Mouse (Mus musculus) kidney, embryonic 16.5 days (tissue): ENCODE data around the gene Tmem213. TPM values are rescaled to one million over a fixed set of nuclear protein-coding genes. Genes with fewer than 3 reads are reported as not detected.

Experiments
- ATAC-seq: fragments of 200-750 bp; cut with Nextera tagmentation; 2 replicates; pipeline ENCODE4 v1.8.0; 2017; ENCODE audit warnings: moderate TSS enrichment; ENCODE audit not compliant: low FRiP score, low TSS enrichment
- H3K27ac ChIP-seq: fragments of 300-500 bp; sonication (generic); 2 replicates; pipeline ENCODE4 v1.5.1; 2014; ENCODE audit warnings: low read length
- H3K27me3 ChIP-seq: fragments of 300-500 bp; sonication (generic); 2 replicates; pipeline ENCODE4 v1.6.1; 2014; ENCODE audit warnings: low read length, control low read depth, mixed read lengths; ENCODE audit not compliant: insufficient read depth
- H3K36me3 ChIP-seq: fragments of 300-500 bp; sonication (generic); 2 replicates; pipeline ENCODE4 v1.6.1; 2014; ENCODE audit warnings: low read length, control low read depth, mixed read lengths; ENCODE audit not compliant: insufficient read depth
- H3K4me1 ChIP-seq: fragments of 300-500 bp; sonication (generic); 2 replicates; pipeline ENCODE4 v1.6.1; 2014; ENCODE audit warnings: low read length, control low read depth, mixed read lengths; ENCODE audit not compliant: insufficient read depth
- H3K4me2 ChIP-seq: fragments of 300-500 bp; sonication (generic); replicated peaks from 2 replicates; pipeline ENCODE4 v1.6.1; 2014; ENCODE audit warnings: low read depth, low read length
- H3K4me3 ChIP-seq: fragments of 300-500 bp; sonication (generic); 2 replicates; pipeline ENCODE4 v1.5.1; 2014; ENCODE audit warnings: mild to moderate bottlenecking, low read length
- H3K9ac ChIP-seq: fragments of 300-500 bp; sonication (generic); replicated peaks from 2 replicates; pipeline ENCODE4 v1.6.1; 2014; ENCODE audit warnings: low read length
- H3K9me3 ChIP-seq: fragments of 300-500 bp; sonication (generic); 2 replicates; pipeline ENCODE4 v1.6.1; 2016; ENCODE audit warnings: low read length, control low read depth
- WGBS: fragments of 180-500 bp; shearing (Covaris S2); extraction: QIAGEN DNeasy Blood & Tissue Kit; methylation state at CpG from one replicate; pipeline ENCODE4 v1.1.7; 2014; 5-methylcytosine and 5-hydroxymethylcytosine counted together
- polyA plus RNA-seq: library from polyadenylated mRNA; unstranded; fragments of >200 nt; fragmentation: Nextera tagmentation; extraction: Ambion mirVana; gene quantifications from 2 replicates; pipeline ENCODE4 v1.2.1, GENCODE M21; 2015

Gene Tmem213
- polyA plus RNA-seq, 1 experiment from 2014 or later = 72.7 TPM

- Histone ChIP-seq H3K27ac (peak overlapping the region; percentile 68), H3K36me3 (no peaks in the 10 kb centered on the region), H3K4me2 (peak overlapping the region; percentile 38), H3K9ac (peak overlapping the region; percentile 35), H3K9me3 (no peaks in the 10 kb centered on the region), H3K4me3 (peak overlapping the region; percentile 27), H3K4me1 (peaks cover 21% of the 10 kb centered on the region), H3K27me3 (no peaks in the 10 kb centered on the region)
- WGBS = 11% methylated on average over 9 of the region's 9 CpGs
- ATAC-seq = peak; percentile 52; the same call in 1 of the 2 replicates
Observed at GRCm38 (mm10) chr6:38109871-38110270, 816 bp downstream of the Tmem213 start.

- Histone ChIP-seq H3K9ac (no peak overlapping the region), H3K4me1 (peaks cover 21% of the 10 kb centered on the region), H3K4me2 (peak overlapping the region; percentile 38), H3K9me3 (no peaks in the 10 kb centered on the region), H3K27ac (peak overlapping the region; percentile 68), H3K27me3 (no peaks in the 10 kb centered on the region), H3K4me3 (peak overlapping the region; percentile 27; the same call in 1 of the 2 replicates), H3K36me3 (no peaks in the 10 kb centered on the region)
- 35% methylated on average over 9 of the region's 9 CpGs for WGBS
- peak; percentile 84 for ATAC-seq
Observed at GRCm38 (mm10) chr6:38110859-38111258, 1.8 kb downstream of the Tmem213 start.

- Histone ChIP-seq H3K9me3 (no peaks in the 10 kb centered on the region), H3K36me3 (no peaks in the 10 kb centered on the region), H3K4me2 (no peak overlapping the region), H3K4me1 (peaks cover 13% of the 10 kb centered on the region), H3K27me3 (no peaks in the 10 kb centered on the region), H3K27ac (peak overlapping the region; percentile 3; the same call in 1 of the 2 replicates), H3K4me3 (no peak overlapping the region), H3K9ac (no peak overlapping the region)
- no peak; the same call in 1 of the 2 replicates for ATAC-seq
- WGBS = 23% methylated on average over 4 of the region's 4 CpGs
Observed at GRCm38 (mm10) chr6:38116107-38116770, 7.2 kb downstream of the Tmem213 start.

- Histone ChIP-seq H3K27ac (no peak overlapping the region), H3K4me3 (no peak overlapping the region), H3K36me3 (no peaks in the 10 kb centered on the region), H3K4me1 (peaks cover 26% of the 10 kb centered on the region), H3K27me3 (no peaks in the 10 kb centered on the region), H3K4me2 (no peak overlapping the region), H3K9me3 (no peaks in the 10 kb centered on the region), H3K9ac (no peak overlapping the region)
- WGBS = 92% methylated on average over 6 of the region's 6 CpGs
- no peak for ATAC-seq
Observed at GRCm38 (mm10) chr6:38118341-38118740, 9.3 kb downstream of the Tmem213 start.

GRCm38 (mm10) chr6:38120681-38121371, 11.8 kb downstream of the Tmem213 start:
- Histone ChIP-seq H3K9ac (no peak overlapping the region), H3K27me3 (no peaks in the 10 kb centered on the region), H3K4me2 (no peak overlapping the region), H3K27ac (peak overlapping the region; percentile 34), H3K36me3 (no peaks in the 10 kb centered on the region), H3K4me1 (peaks cover 39% of the 10 kb centered on the region), H3K9me3 (no peaks in the 10 kb centered on the region), H3K4me3 (no peak overlapping the region)
- ATAC-seq = peak; percentile 69
- 31% methylated on average over 9 of the region's 9 CpGs for WGBS

- WGBS = 66% methylated on average over 5 of the region's 5 CpGs
- Histone ChIP-seq H3K4me2 (no peak overlapping the region), H3K9ac (no peak overlapping the region), H3K27me3 (no peaks in the 10 kb centered on the region), H3K4me1 (peaks cover 36% of the 10 kb centered on the region), H3K9me3 (no peaks in the 10 kb centered on the region), H3K27ac (peak overlapping the region; percentile 74), H3K4me3 (no peak overlapping the region), H3K36me3 (peaks cover 10% of the 10 kb centered on the region; the same call in 1 of the 2 replicates)
- ATAC-seq = no peak
Observed at GRCm38 (mm10) chr6:38121843-38122242, 12.8 kb downstream of the Tmem213 start.

- Histone ChIP-seq H3K27me3 (no peaks in the 10 kb centered on the region), H3K9ac (no peak overlapping the region; the same call in 1 of the 2 replicates), H3K4me3 (no peak overlapping the region), H3K27ac (peak overlapping the region; percentile 74), H3K4me1 (peaks cover 36% of the 10 kb centered on the region), H3K9me3 (no peaks in the 10 kb centered on the region), H3K36me3 (peaks cover 11% of the 10 kb centered on the region; the same call in 1 of the 2 replicates), H3K4me2 (peak overlapping the region; percentile 33)
- no peak for ATAC-seq
- WGBS = 58% methylated on average over 6 of the region's 6 CpGs
Observed at GRCm38 (mm10) chr6:38122791-38123190, 13.7 kb downstream of the Tmem213 start.

- peaks cover 19% of the 10 kb centered on the region for H3K36me3 ChIP-seq
- no peak; the same call in 1 of the 2 replicates for ATAC-seq
- 0 out of 2 replicates have a peak overlapping the region, but pooled peaks have one; percentile 6 for H3K9ac ChIP-seq
- H3K4me3 ChIP-seq = 0 out of 2 replicates have a peak overlapping the region, but pooled peaks have one; percentile 2
- no peaks in the 10 kb centered on the region for H3K27me3 ChIP-seq
- H3K9me3 ChIP-seq = peaks cover 3% of the 10 kb centered on the region; the same call in 1 of the 2 replicates
- H3K27ac ChIP-seq = peak overlapping the region; percentile 74
- WGBS = 51% methylated on average over 18 of the region's 18 CpGs
- peak overlapping the region; percentile 33 for H3K4me2 ChIP-seq
- peaks cover 36% of the 10 kb centered on the region for H3K4me1 ChIP-seq
Observed at GRCm38 (mm10) chr6:38123471-38124206, 14.6 kb downstream of the Tmem213 start.

GRCm38 (mm10) chr6:38124207-38124835, 15.3 kb downstream of the Tmem213 start, which contains the start of gene Atp6v0a4:
Gene Atp6v0a4, minus strand, starts transcription at chr6:38124586.
- Histone ChIP-seq H3K4me1 (peaks cover 35% of the 10 kb centered on the region), H3K27ac (peak within 1 kb of the TSS; percentile 74), H3K9me3 (peaks cover 3% of the 10 kb centered on the region; the same call in 1 of the 2 replicates), H3K27me3 (no peaks in the 10 kb centered on the region), H3K36me3 (peaks cover 19% of the 10 kb centered on the region), H3K4me3 (0 out of 2 replicates have a peak within 1 kb of the TSS, but pooled peaks have one; percentile 2), H3K9ac (0 out of 2 replicates have a peak within 1 kb of the TSS, but pooled peaks have one; percentile 6), H3K4me2 (peak within 1 kb of the TSS; percentile 33)
- ATAC-seq = peak; percentile 78
- 61% methylated on average over 7 of the region's 7 CpGs for WGBS
